Mouse (Mus musculus) embryonic facial prominence, embryonic 12.5 days (tissue): ENCODE results near the gene Nav2. TPM values are rescaled to one million over a fixed set of nuclear protein-coding genes. Genes with fewer than 3 reads are reported as not detected.

ENCODE experiments used
- ATAC-seq: fragments of 200-750 bp; cut with Nextera tagmentation; 2 replicates; pipeline ENCODE4 v1.8.0; 2017; ENCODE audit not compliant: insufficient number of reproducible peaks, insufficient read depth, low FRiP score, low TSS enrichment
- H3K27ac ChIP-seq: fragments of 300-500 bp; sonication (generic); 2 replicates; pipeline ENCODE4 v1.5.1; 2016; ENCODE audit warnings: mild to moderate bottlenecking
- H3K27me3 ChIP-seq: fragments of 300-500 bp; sonication (generic); 2 replicates; pipeline ENCODE4 v1.6.1; 2016; ENCODE audit warnings: mild to moderate bottlenecking, moderate library complexity
- H3K36me3 ChIP-seq: fragments of 300-500 bp; sonication (generic); 2 replicates; pipeline ENCODE4 v1.6.1; 2016; ENCODE audit warnings: mild to moderate bottlenecking
- H3K4me1 ChIP-seq: fragments of 300-500 bp; sonication (generic); 2 replicates; pipeline ENCODE4 v1.6.1; 2016
- H3K4me2 ChIP-seq: fragments of 300-500 bp; sonication (generic); replicated peaks from 2 replicates; pipeline ENCODE4 v1.6.1; 2016; ENCODE audit warnings: mild to moderate bottlenecking, moderate library complexity
- H3K4me3 ChIP-seq: fragments of 300-500 bp; sonication (generic); 2 replicates; pipeline ENCODE4 v1.5.1; 2016; ENCODE audit warnings: mild to moderate bottlenecking
- H3K9ac ChIP-seq: fragments of 300-500 bp; sonication (generic); 2 replicates; pipeline ENCODE4 v1.6.1; 2016; ENCODE audit warnings: mild to moderate bottlenecking, moderate library complexity
- H3K9me3 ChIP-seq: fragments of 300-500 bp; sonication (generic); 2 replicates; pipeline ENCODE4 v1.6.1; 2016; ENCODE audit warnings: mild to moderate bottlenecking, moderate library complexity
- WGBS: fragments of 180-500 bp; shearing (Covaris S2); methylation state at CpG from one replicate; pipeline ENCODE4 v1.1.7; 2016; 5-methylcytosine and 5-hydroxymethylcytosine counted together
- polyA plus RNA-seq: library from polyadenylated mRNA; unstranded; fragments of >200 nt; fragmentation: Nextera tagmentation; extraction: Ambion mirVana; gene quantifications from 2 replicates; pipeline ENCODE4 v1.2.1, GENCODE M21; 2016

Gene Nav2
- polyA plus RNA-seq, 1 experiment from 2014 or later: 14.2 TPM

DNA sequence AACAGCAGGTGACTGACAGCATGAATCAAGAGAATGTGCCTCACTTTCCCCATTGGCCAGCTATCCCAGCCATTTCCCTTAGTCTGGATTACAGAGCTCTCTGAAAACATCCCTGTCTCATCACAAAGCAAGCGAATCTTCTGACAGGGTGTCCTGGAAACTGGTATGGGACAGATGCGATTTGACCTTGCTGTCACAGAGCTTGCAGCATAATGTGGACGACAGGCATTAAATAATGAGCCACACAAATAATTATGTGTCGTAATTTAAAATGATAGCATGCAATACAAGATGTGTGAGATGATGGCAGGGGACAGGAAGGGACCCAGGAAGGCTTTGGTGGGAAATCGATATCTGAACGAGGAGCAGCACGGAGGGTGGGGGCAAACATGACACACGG, 131.6 kb downstream of the Nav2 start:
- WGBS: 81% methylated on average over 8 of the region's 8 CpGs
- no peak for ATAC-seq
- no peaks in the 10 kb centered on the region for H3K27me3 ChIP-seq
- H3K4me3 ChIP-seq: no peak overlapping the region
- H3K27ac ChIP-seq: no peak overlapping the region
- H3K9me3 ChIP-seq: no peaks in the 10 kb centered on the region
- H3K36me3 ChIP-seq: no peaks in the 10 kb centered on the region
- H3K9ac ChIP-seq: no peak overlapping the region
- H3K4me1 ChIP-seq: peaks cover 6% of the 10 kb centered on the region
- H3K4me2 ChIP-seq: no peak overlapping the region

DNA sequence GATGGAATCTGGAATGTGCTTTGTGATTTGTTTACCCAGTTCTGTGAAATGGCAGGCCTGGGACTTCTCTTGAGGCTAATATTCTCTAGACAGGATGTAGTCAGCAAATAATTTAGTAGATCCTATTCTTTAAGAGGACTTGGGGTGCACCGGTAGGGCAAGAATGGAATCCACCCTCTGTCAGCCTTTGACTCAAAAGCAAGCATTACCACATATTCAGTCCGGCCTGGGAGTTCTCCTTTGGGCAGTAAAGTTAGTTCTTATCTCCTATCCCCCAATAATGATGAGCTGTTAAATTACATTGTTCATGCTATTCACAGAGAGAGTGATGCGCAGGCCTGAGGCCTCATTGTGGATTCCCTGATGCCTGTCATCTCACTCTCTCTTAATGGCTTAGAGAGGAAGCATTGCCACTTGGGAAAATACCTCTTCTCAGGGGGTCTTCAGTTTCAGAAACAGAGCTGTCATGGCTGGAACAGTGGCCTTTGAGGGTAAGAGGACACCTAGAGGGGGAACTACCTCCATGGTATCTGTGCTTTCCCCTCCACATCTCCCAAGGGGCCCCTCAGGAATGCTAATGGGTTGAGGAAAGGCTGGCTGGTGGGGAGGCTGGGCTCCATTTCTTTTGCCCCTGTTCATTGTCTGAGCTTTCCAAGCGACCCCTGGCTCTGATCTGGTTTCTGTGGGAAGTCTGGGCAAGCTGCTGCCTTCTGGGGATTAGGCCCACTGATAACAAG, 133.0 kb downstream of the Nav2 start:
- H3K4me2 ChIP-seq: no peak overlapping the region
- no peaks in the 10 kb centered on the region for H3K27me3 ChIP-seq
- no peak overlapping the region for H3K27ac ChIP-seq
- no peak overlapping the region for H3K4me3 ChIP-seq
- H3K4me1 ChIP-seq: peaks cover 6% of the 10 kb centered on the region
- 52% methylated on average over 4 of the region's 4 CpGs for WGBS
- no peaks in the 10 kb centered on the region for H3K36me3 ChIP-seq
- H3K9ac ChIP-seq: no peak overlapping the region
- H3K9me3 ChIP-seq: no peaks in the 10 kb centered on the region
- ATAC-seq: no peak

DNA sequence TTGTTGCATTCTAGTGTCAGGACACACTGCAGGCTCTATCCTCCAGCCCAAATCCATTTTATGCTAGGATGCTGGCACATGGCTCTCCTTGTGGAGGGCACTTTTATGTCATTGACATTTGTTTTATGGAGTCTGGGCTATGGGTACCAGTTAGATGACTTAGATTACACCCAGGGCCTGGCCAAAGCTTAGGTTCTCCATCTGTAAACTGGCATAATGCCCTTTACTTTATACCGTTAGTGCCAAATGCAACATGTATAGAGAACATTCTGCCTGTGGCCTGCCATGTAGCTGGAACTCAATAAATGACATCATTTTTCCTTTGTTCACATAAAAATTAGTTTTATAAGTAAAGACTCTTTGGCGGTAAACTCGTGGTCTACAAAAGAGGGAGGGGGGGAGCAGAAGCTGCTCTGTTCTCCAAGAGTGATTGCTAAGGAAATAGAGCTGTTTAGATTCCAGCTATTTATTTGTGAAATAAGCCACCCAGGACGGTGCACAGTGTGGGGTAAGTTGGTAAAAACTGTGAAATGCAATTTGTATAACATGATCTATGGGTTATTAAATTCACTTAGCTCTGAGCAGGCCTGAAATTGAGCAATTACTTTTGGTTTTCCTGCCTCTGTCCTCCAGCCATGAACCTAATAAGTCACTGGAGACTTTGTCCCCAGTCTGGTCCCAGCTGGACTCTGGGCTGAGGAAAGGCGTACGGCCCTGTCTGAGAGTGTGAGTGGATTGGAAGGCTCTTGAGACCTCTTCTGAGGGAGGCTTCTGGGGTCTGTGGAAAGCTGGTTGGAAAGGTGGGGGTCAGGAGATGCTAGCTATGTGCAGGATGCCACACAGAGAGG, 137.2 kb downstream of the Nav2 start:
- H3K4me1 ChIP-seq: peaks cover 17% of the 10 kb centered on the region
- no peak overlapping the region for H3K9ac ChIP-seq
- no peaks in the 10 kb centered on the region for H3K36me3 ChIP-seq
- no peak overlapping the region for H3K4me3 ChIP-seq
- no peaks in the 10 kb centered on the region for H3K9me3 ChIP-seq
- WGBS: 68% methylated on average over 6 of the region's 6 CpGs
- H3K4me2 ChIP-seq: no peak overlapping the region
- ATAC-seq: no peak
- H3K27me3 ChIP-seq: no peaks in the 10 kb centered on the region; the same call in 1 of the 2 replicates
- H3K27ac ChIP-seq: no peak overlapping the region

DNA sequence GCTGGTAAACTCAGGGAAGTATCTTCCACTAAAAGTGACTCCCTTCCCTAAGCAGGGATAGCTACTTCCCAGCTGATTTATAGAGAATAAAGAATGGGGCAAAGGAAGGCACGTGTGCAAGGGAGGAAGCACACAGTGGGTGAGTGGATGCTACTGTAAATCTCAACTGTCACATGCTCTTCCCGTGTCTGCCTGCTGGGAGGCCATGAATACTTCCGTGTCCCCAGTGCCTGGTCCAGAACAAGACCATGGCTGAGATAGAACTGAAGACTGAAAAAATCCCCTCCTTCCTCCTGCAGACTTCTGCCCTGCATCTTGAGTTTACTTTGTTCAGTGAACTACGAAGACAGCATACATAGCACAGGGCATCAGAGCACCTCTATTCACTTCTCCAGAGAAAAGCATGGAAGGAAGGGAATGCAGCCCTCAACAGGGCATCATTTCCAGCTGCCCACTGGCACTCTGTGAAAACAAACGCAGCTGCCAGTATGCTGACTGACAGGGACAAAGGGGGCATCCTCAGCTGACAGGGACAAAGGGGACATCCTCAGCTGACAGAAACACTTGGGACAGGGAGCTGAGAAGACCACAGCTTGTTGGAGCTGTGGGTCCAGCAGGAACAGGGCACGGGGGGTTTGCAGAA, 138.0 kb downstream of the Nav2 start:
- Histone ChIP-seq H3K27ac (no peak overlapping the region), H3K4me1 (peaks cover 15% of the 10 kb centered on the region), H3K27me3 (no peaks in the 10 kb centered on the region; the same call in 1 of the 2 replicates), H3K4me3 (no peak overlapping the region), H3K36me3 (no peaks in the 10 kb centered on the region), H3K9me3 (no peaks in the 10 kb centered on the region), H3K9ac (no peak overlapping the region), H3K4me2 (no peak overlapping the region)
- 71% methylated on average over 6 of the region's 6 CpGs for WGBS
- ATAC-seq: no peak

GRCm38 (mm10) chr7:49047336-49047735, 138.8 kb downstream of the Nav2 start:
- Histone ChIP-seq H3K4me3 (no peak overlapping the region), H3K9ac (no peak overlapping the region), H3K4me1 (peaks cover 11% of the 10 kb centered on the region), H3K9me3 (no peaks in the 10 kb centered on the region), H3K4me2 (no peak overlapping the region), H3K36me3 (no peaks in the 10 kb centered on the region), H3K27ac (no peak overlapping the region), H3K27me3 (no peaks in the 10 kb centered on the region; the same call in 1 of the 2 replicates)
- ATAC-seq: no peak
- 49% methylated on average over 8 of the region's 8 CpGs for WGBS

DNA sequence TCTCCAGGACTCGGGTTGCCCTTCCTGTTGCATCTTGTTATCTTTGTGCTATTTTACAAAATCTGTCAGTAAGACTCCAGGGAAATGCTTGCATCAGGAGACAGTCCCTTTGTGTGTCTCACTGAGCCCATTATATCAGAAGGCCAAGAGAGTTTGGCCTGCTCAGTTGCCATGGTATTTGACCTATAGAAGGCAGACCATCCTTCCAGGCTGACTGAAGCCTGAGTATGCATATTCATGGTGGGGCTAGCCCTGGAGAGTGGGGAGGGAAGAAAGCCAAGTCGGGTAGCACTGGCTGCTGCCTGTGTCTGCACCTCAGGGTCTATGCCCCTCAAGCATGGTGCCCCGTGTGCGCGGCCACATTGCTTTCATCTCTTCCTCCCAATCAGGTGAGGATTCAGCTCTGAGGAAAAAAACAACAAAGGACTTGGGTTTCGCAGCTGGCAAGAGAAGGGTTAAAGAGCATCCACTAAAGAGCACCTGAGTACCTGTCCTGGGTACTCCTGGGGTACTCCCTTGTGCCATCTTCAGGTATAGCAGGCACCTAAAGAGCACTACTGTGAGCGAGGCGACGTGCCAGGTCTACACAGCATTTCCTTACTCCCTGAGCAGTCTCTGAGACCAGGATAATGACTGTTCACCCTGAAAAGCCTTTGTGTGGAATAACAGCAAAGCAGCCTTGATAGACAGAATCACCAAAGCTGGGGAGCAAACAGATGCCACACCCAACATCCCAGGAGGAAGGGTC, 144.5 kb downstream of the Nav2 start:
- 0 out of 2 replicates have a peak, but pooled peaks cover 3% of the 10 kb centered on the region for H3K4me1 ChIP-seq
- H3K9me3 ChIP-seq: no peaks in the 10 kb centered on the region
- no peaks in the 10 kb centered on the region for H3K36me3 ChIP-seq
- no peak overlapping the region for H3K4me2 ChIP-seq
- H3K9ac ChIP-seq: no peak overlapping the region
- no peak for ATAC-seq
- H3K27ac ChIP-seq: no peak overlapping the region
- WGBS: 80% methylated on average over 9 of the region's 9 CpGs
- H3K27me3 ChIP-seq: peaks cover 20% of the 10 kb centered on the region
- no peak overlapping the region for H3K4me3 ChIP-seq

DNA sequence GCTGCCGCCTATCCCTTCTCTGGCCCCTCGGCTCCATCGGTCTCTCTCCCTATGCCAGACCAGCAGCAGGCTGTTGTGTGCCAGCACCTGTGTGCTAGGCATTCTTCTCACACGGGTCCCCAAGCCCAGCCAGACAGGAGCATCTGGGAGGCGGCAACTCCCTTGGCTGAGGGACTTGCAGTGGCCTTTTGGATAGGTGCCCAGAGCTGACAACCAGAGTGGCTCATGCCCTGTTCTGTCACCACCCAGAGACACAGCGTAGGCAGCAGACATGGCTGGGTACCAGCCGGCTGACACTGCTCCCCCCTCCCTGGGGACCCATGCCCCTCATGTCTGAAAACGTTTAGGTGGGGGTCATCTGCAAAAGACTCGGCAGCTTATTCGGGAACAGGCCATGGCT, 146.8 kb downstream of the Nav2 start:
- Histone ChIP-seq H3K9me3 (no peaks in the 10 kb centered on the region), H3K36me3 (no peaks in the 10 kb centered on the region), H3K4me2 (no peak overlapping the region), H3K9ac (no peak overlapping the region), H3K27ac (no peak overlapping the region), H3K4me3 (no peak overlapping the region), H3K4me1 (0 out of 2 replicates have a peak, but pooled peaks cover 3% of the 10 kb centered on the region), H3K27me3 (peaks cover 20% of the 10 kb centered on the region)
- no peak for ATAC-seq
- WGBS: 79% methylated on average over 10 of the region's 10 CpGs

GRCm38 (mm10) chr7:49058304-49059012, 149.9 kb downstream of the Nav2 start:
- peaks cover 12% of the 10 kb centered on the region; the same call in 1 of the 2 replicates for H3K27me3 ChIP-seq
- no peak overlapping the region for H3K27ac ChIP-seq
- H3K36me3 ChIP-seq: no peaks in the 10 kb centered on the region
- 0 out of 2 replicates have a peak, but pooled peaks cover 3% of the 10 kb centered on the region for H3K4me1 ChIP-seq
- WGBS: 76% methylated on average over 8 of the region's 8 CpGs
- ATAC-seq: no peak
- H3K4me3 ChIP-seq: no peak overlapping the region
- no peak overlapping the region for H3K9ac ChIP-seq
- no peak overlapping the region for H3K4me2 ChIP-seq
- no peaks in the 10 kb centered on the region for H3K9me3 ChIP-seq

GRCm38 (mm10) chr7:49064792-49065521, 156.4 kb downstream of the Nav2 start:
- Histone ChIP-seq H3K27me3 (no peaks in the 10 kb centered on the region), H3K27ac (no peak overlapping the region), H3K4me1 (no peaks in the 10 kb centered on the region), H3K9me3 (no peaks in the 10 kb centered on the region), H3K4me3 (no peak overlapping the region), H3K9ac (no peak overlapping the region), H3K36me3 (no peaks in the 10 kb centered on the region), H3K4me2 (no peak overlapping the region)
- 83% methylated on average over 4 of the region's 4 CpGs for WGBS
- ATAC-seq: no peak

DNA sequence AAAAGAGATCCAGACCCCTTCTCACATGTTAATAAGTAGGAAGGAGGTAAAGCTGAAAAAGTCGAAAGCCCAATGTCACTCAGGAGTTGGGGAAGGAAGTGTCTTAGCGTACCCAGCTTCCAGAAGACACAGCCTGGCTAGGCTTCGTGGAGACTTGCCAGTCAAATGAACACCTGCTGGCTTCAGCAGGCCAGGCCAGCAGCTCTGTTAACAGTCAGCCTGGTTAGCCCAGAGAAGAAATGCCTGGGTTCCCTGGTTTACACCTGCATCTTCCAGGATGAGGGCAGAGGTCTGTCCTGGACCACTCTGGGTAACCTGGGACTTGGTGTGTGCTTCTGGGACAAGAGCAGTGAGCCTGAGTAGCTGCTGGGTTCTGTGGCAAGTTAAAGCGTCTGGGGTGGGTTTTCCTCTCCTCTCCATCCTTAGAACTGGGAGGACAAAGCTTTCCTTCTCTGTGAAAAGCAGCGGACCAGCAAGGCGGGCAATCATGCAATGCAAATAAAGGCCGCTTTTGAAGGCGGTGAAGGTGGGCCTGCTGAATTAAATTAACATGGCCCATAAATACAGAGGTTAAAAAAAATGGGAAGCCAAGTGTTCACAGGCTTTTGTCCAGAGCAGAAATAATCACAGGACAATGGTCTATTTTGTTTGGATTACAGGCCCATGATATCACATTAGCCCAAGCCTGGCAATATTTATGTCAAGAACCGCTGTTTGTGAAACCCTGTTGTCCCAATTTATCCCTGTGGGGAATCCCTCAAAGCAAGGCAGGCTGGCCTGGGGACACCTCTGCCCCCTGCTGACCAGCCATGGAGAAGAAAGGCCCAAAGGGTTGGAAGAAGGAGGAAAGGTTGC, 157.3 kb downstream of the Nav2 start:
- Histone ChIP-seq H3K4me3 (no peak overlapping the region), H3K27me3 (no peaks in the 10 kb centered on the region), H3K27ac (no peak overlapping the region), H3K9ac (no peak overlapping the region), H3K9me3 (no peaks in the 10 kb centered on the region), H3K4me2 (no peak overlapping the region), H3K4me1 (no peaks in the 10 kb centered on the region), H3K36me3 (no peaks in the 10 kb centered on the region)
- 46% methylated on average over 9 of the region's 9 CpGs for WGBS
- no peak for ATAC-seq
